Mouse (Mus musculus) olfactory bulb, adult 2 months (tissue): ENCODE results near the gene Fam118b.

Experiments
- CTCF ChIP-seq: fragments of 200-500 bp; IDR thresholded peaks from 2 replicates; pipeline ENCODE4 v1.5.1; 2012; ENCODE audit warnings: low read depth, mild to moderate bottlenecking, low read length, moderate library complexity; ENCODE audit not compliant: insufficient read depth
- POLR2A ChIP-seq: fragments of 200-500 bp; IDR thresholded peaks from 2 replicates; pipeline ENCODE4 v1.6.1; 2012; ENCODE audit warnings: mild to moderate bottlenecking, low read depth, low read length, moderate library complexity; ENCODE audit not compliant: insufficient read depth

DNA sequence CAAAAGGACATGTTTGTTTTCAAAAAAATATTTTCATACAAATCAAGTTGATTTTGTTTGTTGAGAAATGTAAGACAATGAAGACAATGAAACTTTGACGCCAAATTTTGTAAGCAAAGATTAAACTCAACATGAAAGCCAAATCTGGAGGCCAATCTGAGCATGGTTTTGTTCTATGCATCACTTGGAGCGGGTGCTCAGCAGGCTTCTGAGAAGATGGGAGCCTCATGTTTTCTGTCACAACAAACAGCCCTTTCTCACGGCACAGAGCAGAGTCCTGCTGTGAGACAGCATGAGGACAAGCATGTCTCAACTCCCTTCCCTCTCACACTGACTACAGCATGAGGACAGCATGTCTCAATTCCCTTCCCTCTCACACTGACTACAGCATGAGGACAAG is 31.6 kb downstream of the Fam118b start:
- TF ChIP-seq POLR2A = no peak
- TF ChIP-seq CTCF = no peak
